In genomic region chr13:101796983-101797382, GRCm38 (mm10) we compare ENCODE assay signal across 20 mouse cellular contexts. TPM values are rescaled to one million over a fixed set of nuclear protein-coding genes. Genes with fewer than 3 reads are reported as not detected.
DNase-seq lines count a peak whose midpoint lies in the region; ATAC-seq and TF ChIP-seq lines count a peak whose summit lies in the region.
"Had no signal": no experiment of that assay in that cellular context is flagged by ENCODE, and none has a peak within 500 bp of the region (broad histone marks: within the 10 kb centered on the region; RNA-seq: fewer than 3 reads in every experiment).

No protein-coding gene starts in this region.

- H3K4me3 ChIP-seq in lung, adult 2 months (replicated peaks; ENCODE audit: extremely low read depth, low read depth, low read length) = no peak overlapping the region
- H3K4me3 ChIP-seq: forebrain, embryonic 10.5 days; limb, embryonic 12.5 days; liver, embryonic 13.5 days; midbrain, embryonic 12.5 days; neural tube, embryonic 13.5 days had no signal

- H3K4me1 ChIP-seq in lung, adult 2 months (ENCODE audit: control insufficient read depth, insufficient read depth, low read length) = peaks cover 3% of the 10 kb centered on the region; the same call in 1 of the 2 replicates

- peak; percentile 9 for DNase-seq in layer of hippocampus, adult 9-11 months
- DNase-seq in layer of hippocampus, postnatal 25 days (ENCODE audit: extremely low spot score in 1 of 2, low spot score in 1 of 2) = no peak
- peak; percentile 33 for DNase-seq in brain, adult 2 months (ENCODE audit: low read depth, low spot score)
- no peak for DNase-seq in lung, adult 2 months
- DNase-seq in left cerebral cortex, adult 11 months (ENCODE audit: low spot score) = no peak
- DNase-seq: adrenal gland, postnatal 36 days; cerebellum, adult 18-20 months; cerebellum, postnatal 36 days; gastrocnemius, postnatal 25 days; kidney, adult 8-10 months; kidney, postnatal 14 days; liver, embryonic 13.5 days; thymus, postnatal 36 days had no signal

- WGBS in lung, adult 2 months = 63% methylated on average over 6 of the region's 6 CpGs

- peak; percentile 78 for ATAC-seq in CD4-positive, CD25-positive, alpha-beta regulatory T cell, adult 4 months
- ATAC-seq in megakaryocyte progenitor cell, adult 5-6 weeks (replicated peaks; ENCODE audit: poor library complexity) = peak; percentile 37; the same call in 1 of the 2 replicates
- ATAC-seq: Patski had no signal

- no peak for TF ChIP-seq CTCF in lung, adult 2 months (IDR thresholded peaks at IDR 0.05; ENCODE audit: insufficient read depth, low read length)

- no peak for TF ChIP-seq POLR2A in lung, adult 2 months (IDR thresholded peaks at IDR 0.05; ENCODE audit: borderline replicate concordance, extremely low read depth, low read depth, low read length)

RNA-seq across cellular contexts. Expression of gene Pik3r1, which starts 29.0 kb away (rescaled TPM):
- total RNA-seq in layer of hippocampus, postnatal 25 days (2021) = 10 to 100 TPM; 83.9 to 85.4 TPM
- polyA plus RNA-seq in CD4-positive, CD25-positive, alpha-beta regulatory T cell, adult 4 months (2017; shearing (Covaris generic)) = 100 to 1,000 TPM in 1 of 2 experiments, 10 to 100 TPM in 1; 83.2 to 105 TPM
- total RNA-seq in megakaryocyte progenitor cell, adult 5-6 weeks (2015) = 88.5 and 90.8 TPM in 2 replicates
- total RNA-seq in megakaryocyte progenitor cell, adult 5-6 weeks (2017) = 84.9 and 106 TPM in 2 replicates
- 15.6 and 25.9 TPM in 2 replicates for polyA plus RNA-seq in lung, adult 2 months (2012; rRNA removed)

Comparison
In these comparisons a context has a peak if more than half of its experiments do, and no peak if none do; other contexts are left out.
1. DNase-seq: peak in layer of hippocampus, adult 9-11 months (single experiment) and brain, adult 2 months (single experiment); none in layer of hippocampus, postnatal 25 days (0 of 2), lung, adult 2 months (single experiment) and left cerebral cortex, adult 11 months (single experiment).